24 mouse cellular contexts compared by ENCODE assay signal in genomic region chr4:25364402-25364801, GRCm38 (mm10).
A peak's percentile ranks its signal among the peaks of the same experiment; 100 is the strongest.
DNase-seq lines count a peak whose midpoint lies in the region; ATAC-seq and TF ChIP-seq lines count a peak whose summit lies in the region.
"Had no signal": no experiment of that assay in that cellular context is flagged by ENCODE, and none has a peak within 500 bp of the region (broad histone marks: within the 10 kb centered on the region; RNA-seq: fewer than 3 reads in every experiment).

No protein-coding gene starts in this region.

- H3K27ac ChIP-seq in hindbrain, embryonic 12.5 days: no peak overlapping the region
- H3K27ac ChIP-seq in hindbrain, embryonic 11.5 days (ENCODE audit: low read depth, low read length): no peak overlapping the region
- H3K27ac ChIP-seq in kidney, embryonic 16.5 days (ENCODE audit: low read length): no peak overlapping the region
- no peak overlapping the region for H3K27ac ChIP-seq in midbrain, embryonic 11.5 days (ENCODE audit: low read depth, low read length)
- H3K27ac ChIP-seq in midbrain, postnatal 0 days (ENCODE audit: low read depth, low read length): no peak overlapping the region
- H3K27ac ChIP-seq: forebrain, embryonic 15.5 days; heart, adult 2 months; heart, embryonic 10.5 days; heart, embryonic 13.5 days; hindbrain, embryonic 13.5 days had no signal

- no peak for TF ChIP-seq POLR2A in brain, embryonic 14.5 days (IDR thresholded peaks at IDR 0.05; ENCODE audit: borderline replicate concordance, extremely low read depth, insufficient read depth, insufficient read length, poor library complexity, severe bottlenecking)

- TF ChIP-seq CTCF in midbrain, postnatal 0 days (IDR thresholded peaks at IDR 0.05): no peak
- TF ChIP-seq CTCF in brain, embryonic 14.5 days (IDR thresholded peaks at IDR 0.05; ENCODE audit: borderline replicate concordance, extremely low read depth, insufficient read depth, insufficient read length): no peak

- H3K27me3 ChIP-seq in hindbrain, embryonic 12.5 days: no peaks in the 10 kb centered on the region
- H3K27me3 ChIP-seq in hindbrain, embryonic 11.5 days (ENCODE audit: control insufficient read depth, insufficient read depth, low read length): no peaks in the 10 kb centered on the region
- H3K27me3 ChIP-seq in kidney, embryonic 16.5 days (ENCODE audit: insufficient read depth, low read length): no peaks in the 10 kb centered on the region
- H3K27me3 ChIP-seq in midbrain, embryonic 11.5 days (ENCODE audit: control insufficient read depth, insufficient read depth, low read length): no peaks in the 10 kb centered on the region
- no peaks in the 10 kb centered on the region for H3K27me3 ChIP-seq in midbrain, postnatal 0 days (ENCODE audit: insufficient read depth, low read length)
- H3K27me3 ChIP-seq: forebrain, embryonic 15.5 days; heart, embryonic 13.5 days; hindbrain, embryonic 13.5 days had no signal

- DNase-seq in hindbrain, embryonic 11.5 days (ENCODE audit: low spot score): no peak
- DNase-seq in kidney, postnatal 10 days: no peak
- DNase-seq in midbrain, embryonic 11.5 days (ENCODE audit: low spot score, missing footprints): no peak
- DNase-seq in midbrain, postnatal 0 days (ENCODE audit: low spot score): no peak
- peak; percentile 29 for DNase-seq in brain, embryonic 14.5 days (ENCODE audit: low read depth)
- DNase-seq: adrenal gland, adult 8-10 months; adrenal gland, postnatal 25 days; B cell, adult 2 months; cerebellum, adult 18-20 months; cerebellum, adult 9-10 months; cerebellum, postnatal 14 days; gastrocnemius, postnatal 10 days; gastrocnemius, postnatal 36 days; heart, adult 2 months; heart, postnatal 14 days; heart, postnatal 4 days had no signal

- H3K36me3 ChIP-seq in hindbrain, embryonic 12.5 days: no peaks in the 10 kb centered on the region
- H3K36me3 ChIP-seq in hindbrain, embryonic 11.5 days (ENCODE audit: control insufficient read depth, insufficient read depth, low read length): no peaks in the 10 kb centered on the region
- H3K36me3 ChIP-seq in kidney, embryonic 16.5 days (ENCODE audit: insufficient read depth, low read length): no peaks in the 10 kb centered on the region
- no peaks in the 10 kb centered on the region for H3K36me3 ChIP-seq in midbrain, embryonic 11.5 days (ENCODE audit: control insufficient read depth, insufficient read depth, low read length)
- no peaks in the 10 kb centered on the region for H3K36me3 ChIP-seq in midbrain, postnatal 0 days (ENCODE audit: insufficient read depth, low read length)
- H3K36me3 ChIP-seq: forebrain, embryonic 15.5 days; heart, embryonic 10.5 days; heart, embryonic 13.5 days; hindbrain, embryonic 13.5 days had no signal

- H3K4me1 ChIP-seq in hindbrain, embryonic 12.5 days: no peaks in the 10 kb centered on the region
- no peaks in the 10 kb centered on the region for H3K4me1 ChIP-seq in hindbrain, embryonic 11.5 days (replicated peaks; ENCODE audit: control insufficient read depth, insufficient read depth, low read length)
- H3K4me1 ChIP-seq in kidney, embryonic 16.5 days (ENCODE audit: insufficient read depth, low read length): no peaks in the 10 kb centered on the region
- H3K4me1 ChIP-seq in midbrain, embryonic 11.5 days (ENCODE audit: control insufficient read depth, insufficient read depth, low read length): no peaks in the 10 kb centered on the region
- no peaks in the 10 kb centered on the region for H3K4me1 ChIP-seq in midbrain, postnatal 0 days (ENCODE audit: insufficient read depth, low read length)
- H3K4me1 ChIP-seq: forebrain, embryonic 15.5 days; heart, embryonic 10.5 days; heart, embryonic 13.5 days; hindbrain, embryonic 13.5 days had no signal

- ATAC-seq in hindbrain, embryonic 12.5 days (ENCODE audit: low FRiP score): 0 out of 2 replicates have a peak, but pooled peaks have one; percentile 29
- no peak for ATAC-seq in hindbrain, embryonic 11.5 days (ENCODE audit: low FRiP score)
- peak; percentile 54; the same call in 1 of the 2 replicates for ATAC-seq in kidney, embryonic 16.5 days (ENCODE audit: low FRiP score, low TSS enrichment)
- ATAC-seq in midbrain, embryonic 11.5 days (ENCODE audit: low FRiP score): 0 out of 2 replicates have a peak, but pooled peaks have one; percentile 38
- ATAC-seq in midbrain, postnatal 0 days (ENCODE audit: low FRiP score): no peak
- ATAC-seq: activated CD4-positive, CD25-positive, alpha-beta regulatory T cell, adult 4 months; forebrain, embryonic 15.5 days; hindbrain, embryonic 16.5 days had no signal

- H3K4me3 ChIP-seq in hindbrain, embryonic 12.5 days: no peak overlapping the region
- H3K4me3 ChIP-seq in hindbrain, embryonic 11.5 days (ENCODE audit: low read depth, low read length): no peak overlapping the region
- H3K4me3 ChIP-seq in kidney, embryonic 16.5 days (ENCODE audit: low read length): no peak overlapping the region
- H3K4me3 ChIP-seq in midbrain, embryonic 11.5 days (ENCODE audit: low read depth, low read length): no peak overlapping the region
- H3K4me3 ChIP-seq in midbrain, postnatal 0 days (ENCODE audit: low read depth, low read length): no peak overlapping the region
- H3K4me3 ChIP-seq: forebrain, embryonic 15.5 days; heart, adult 2 months; heart, embryonic 10.5 days; heart, embryonic 13.5 days; hindbrain, embryonic 13.5 days had no signal

- H3K9me3 ChIP-seq in hindbrain, embryonic 12.5 days (replicated peaks): no peaks in the 10 kb centered on the region
- H3K9me3 ChIP-seq in hindbrain, embryonic 11.5 days (ENCODE audit: control insufficient read depth, low read length): no peaks in the 10 kb centered on the region
- H3K9me3 ChIP-seq in kidney, embryonic 16.5 days (ENCODE audit: low read length): no peaks in the 10 kb centered on the region
- H3K9me3 ChIP-seq in midbrain, embryonic 11.5 days (ENCODE audit: control insufficient read depth, low read length): no peaks in the 10 kb centered on the region
- H3K9me3 ChIP-seq in midbrain, postnatal 0 days (ENCODE audit: low read length): no peaks in the 10 kb centered on the region
- H3K9me3 ChIP-seq: forebrain, embryonic 15.5 days; heart, embryonic 10.5 days; heart, embryonic 13.5 days; hindbrain, embryonic 13.5 days had no signal

- H3K4me2 ChIP-seq in hindbrain, embryonic 12.5 days (replicated peaks): no peak overlapping the region
- H3K4me2 ChIP-seq in hindbrain, embryonic 11.5 days (replicated peaks; ENCODE audit: low read depth, low read length): no peak overlapping the region
- no peak overlapping the region for H3K4me2 ChIP-seq in kidney, embryonic 16.5 days (replicated peaks; ENCODE audit: low read depth, low read length)
- no peak overlapping the region for H3K4me2 ChIP-seq in midbrain, embryonic 11.5 days
- H3K4me2 ChIP-seq in midbrain, postnatal 0 days (ENCODE audit: low read depth, low read length, poor library complexity, severe bottlenecking): no peak overlapping the region
- H3K4me2 ChIP-seq: forebrain, embryonic 15.5 days; heart, embryonic 13.5 days; hindbrain, embryonic 13.5 days had no signal

- H3K9ac ChIP-seq in hindbrain, embryonic 12.5 days: no peak overlapping the region
- no peak overlapping the region for H3K9ac ChIP-seq in hindbrain, embryonic 11.5 days (ENCODE audit: low read depth, low read length)
- no peak overlapping the region for H3K9ac ChIP-seq in kidney, embryonic 16.5 days (replicated peaks; ENCODE audit: low read length)
- no peak overlapping the region for H3K9ac ChIP-seq in midbrain, embryonic 11.5 days (ENCODE audit: low read length)
- no peak overlapping the region for H3K9ac ChIP-seq in midbrain, postnatal 0 days (replicated peaks; ENCODE audit: low read length, poor library complexity, severe bottlenecking)
- H3K9ac ChIP-seq: forebrain, embryonic 15.5 days; heart, embryonic 13.5 days; hindbrain, embryonic 13.5 days had no signal

Comparison
In these comparisons a context has a peak if more than half of its experiments do, and no peak if none do; other contexts are left out.
1. ATAC-seq: peak in hindbrain, embryonic 12.5 days (single experiment), kidney, embryonic 16.5 days (single experiment) and midbrain, embryonic 11.5 days (single experiment); none in hindbrain, embryonic 11.5 days (single experiment) and midbrain, postnatal 0 days (single experiment).